Mouse (Mus musculus): ENCODE measurements around the gene Erg. TPM values are rescaled to one million over a fixed set of nuclear protein-coding genes. Genes with fewer than 3 reads are reported as not detected.

The Erg gene
- polyA plus RNA-seq, 1 experiment from 2014 or later: 5.4 TPM

Other genes starting within 250 kb of the Erg start
- 52.0 and 59.0 TPM in 2 replicates for gene Ets2, start 115.5 kb upstream of the Erg start, polyA plus RNA-seq (2016; fragmentation: Nextera tagmentation; extraction: Ambion mirVana)

Measured in heart, embryonic 12.5 days (tissue).